Mouse (Mus musculus) intestine, postnatal 0 days (tissue): ENCODE data around the gene Cfap97. TPM values are rescaled to one million over a fixed set of nuclear protein-coding genes. Genes with fewer than 3 reads are reported as not detected.

ENCODE experiments used
- ATAC-seq: fragments of 200-750 bp; cut with Nextera tagmentation; 2 replicates; pipeline ENCODE4 v1.8.0; 2017; ENCODE audit warnings: mild to moderate bottlenecking, moderate TSS enrichment, moderate library complexity
- H3K27ac ChIP-seq: fragments of 300-500 bp; sonication (generic); 2 replicates; pipeline ENCODE4 v1.5.1; 2014; ENCODE audit warnings: mild to moderate bottlenecking, low read depth, low read length, moderate library complexity
- H3K27me3 ChIP-seq: fragments of 300-500 bp; sonication (generic); replicated peaks from 2 replicates; pipeline ENCODE4 v1.6.1; 2014; ENCODE audit warnings: low read length, mixed read lengths; ENCODE audit not compliant: control insufficient read depth, insufficient read depth
- H3K36me3 ChIP-seq: fragments of 300-500 bp; sonication (generic); 2 replicates; pipeline ENCODE4 v1.6.1; 2014; ENCODE audit warnings: mild to moderate bottlenecking, moderate library complexity; ENCODE audit not compliant: control insufficient read depth, insufficient read depth
- H3K4me1 ChIP-seq: fragments of 300-500 bp; sonication (generic); replicated peaks from 2 replicates; pipeline ENCODE4 v1.6.1; 2014; ENCODE audit warnings: antibody characterized with exemption, low read length, mixed read lengths; ENCODE audit not compliant: control insufficient read depth, insufficient read depth
- H3K4me2 ChIP-seq: fragments of 300-500 bp; sonication (generic); replicated peaks from 2 replicates; pipeline ENCODE4 v1.6.1; 2014; ENCODE audit warnings: low read depth, mild to moderate bottlenecking, moderate library complexity
- H3K4me3 ChIP-seq: fragments of 300-500 bp; sonication (generic); 2 replicates; pipeline ENCODE4 v1.5.1; 2014; ENCODE audit warnings: low read depth, low read length
- H3K9ac ChIP-seq: fragments of 300-500 bp; sonication (generic); 2 replicates; pipeline ENCODE4 v1.6.1; 2014; ENCODE audit warnings: mild to moderate bottlenecking, low read depth, low read length
- H3K9me3 ChIP-seq: fragments of 300-500 bp; sonication (generic); 2 replicates; pipeline ENCODE4 v1.6.1; 2016; ENCODE audit warnings: mixed run types; ENCODE audit not compliant: control insufficient read depth
- CTCF ChIP-seq: sonication (generic); IDR thresholded peaks from 2 replicates; pipeline ENCODE4 v1.5.1; 2016; ENCODE audit warnings: low read depth, mild to moderate bottlenecking, control low read depth, antibody characterized with exemption, moderate library complexity
- WGBS: fragments of 180-500 bp; shearing (Covaris S2); extraction: QIAGEN DNeasy Blood & Tissue Kit; methylation state at CpG from one replicate; pipeline ENCODE4 v1.1.7; 2014; 5-methylcytosine and 5-hydroxymethylcytosine counted together
- polyA plus RNA-seq: library from polyadenylated mRNA; unstranded; fragments of >200 nt; fragmentation: Nextera tagmentation; extraction: Ambion mirVana; gene quantifications from 2 replicates; pipeline ENCODE4 v1.2.1, GENCODE M21; 2015

Gene Cfap97
- polyA plus RNA-seq, 1 experiment from 2014 or later, result 15.2 TPM

GRCm38 (mm10) chr8:46185361-46185760 lies 33.8 kb downstream of the Cfap97 start:
- ATAC-seq, result no peak
- H3K4me1 ChIP-seq, result no peaks in the 10 kb centered on the region
- no peak overlapping the region for H3K27ac ChIP-seq
- WGBS, result 9% methylated on average over 2 of the region's 2 CpGs
- peaks cover 3% of the 10 kb centered on the region for H3K36me3 ChIP-seq
- no peak overlapping the region for H3K4me2 ChIP-seq
- peak; percentile 88 for TF ChIP-seq CTCF
- no peaks in the 10 kb centered on the region for H3K27me3 ChIP-seq
- H3K9me3 ChIP-seq, result no peaks in the 10 kb centered on the region
- H3K4me3 ChIP-seq, result no peak overlapping the region
- no peak overlapping the region for H3K9ac ChIP-seq

- no peaks in the 10 kb centered on the region for H3K9me3 ChIP-seq
- TF ChIP-seq CTCF, result no peak
Observed at GRCm38 (mm10) chr8:46193100-46193499, 41.5 kb downstream of the Cfap97 start.

GRCm38 (mm10) chr8:46196877-46197276 lies 45.3 kb downstream of the Cfap97 start:
- no peak for TF ChIP-seq CTCF
- Histone ChIP-seq H3K9ac (no peak overlapping the region), H3K27ac (no peak overlapping the region), H3K4me2 (no peak overlapping the region), H3K4me3 (no peak overlapping the region), H3K27me3 (no peaks in the 10 kb centered on the region), H3K4me1 (no peaks in the 10 kb centered on the region), H3K36me3 (peaks cover 35% of the 10 kb centered on the region), H3K9me3 (no peaks in the 10 kb centered on the region)
- 93% methylated on average over 3 of the region's 3 CpGs for WGBS
- ATAC-seq, result no peak

More at GRCm38 (mm10) chr8:46193100-46193499, 41.5 kb downstream of the Cfap97 start:
- H3K4me2 ChIP-seq, result no peak overlapping the region
- H3K9ac ChIP-seq, result no peak overlapping the region
- no peaks in the 10 kb centered on the region for H3K4me1 ChIP-seq
- H3K36me3 ChIP-seq, result peaks cover 40% of the 10 kb centered on the region
- H3K27me3 ChIP-seq, result no peaks in the 10 kb centered on the region
- ATAC-seq, result no peak
- no peak overlapping the region for H3K4me3 ChIP-seq
- WGBS, result 88% methylated on average over 8 of the region's 8 CpGs
- H3K27ac ChIP-seq, result no peak overlapping the region

GRCm38 (mm10) chr8:46197673-46198072 lies 46.1 kb downstream of the Cfap97 start:
- H3K9ac ChIP-seq, result no peak overlapping the region
- H3K4me1 ChIP-seq, result no peaks in the 10 kb centered on the region
- ATAC-seq, result no peak
- no peak overlapping the region for H3K27ac ChIP-seq
- WGBS, result 86% methylated on average over 5 of the region's 5 CpGs
- peaks cover 28% of the 10 kb centered on the region for H3K36me3 ChIP-seq
- H3K4me3 ChIP-seq, result no peak overlapping the region
- no peak overlapping the region for H3K4me2 ChIP-seq
- TF ChIP-seq CTCF, result no peak
- H3K9me3 ChIP-seq, result no peaks in the 10 kb centered on the region
- H3K27me3 ChIP-seq, result no peaks in the 10 kb centered on the region

- WGBS, result 87% methylated on average over 6 of the region's 6 CpGs
- Histone ChIP-seq H3K9me3 (no peaks in the 10 kb centered on the region), H3K27ac (no peak overlapping the region), H3K4me2 (no peak overlapping the region), H3K4me1 (no peaks in the 10 kb centered on the region), H3K36me3 (peaks cover 10% of the 10 kb centered on the region), H3K4me3 (no peak overlapping the region), H3K9ac (no peak overlapping the region), H3K27me3 (no peaks in the 10 kb centered on the region)
- no peak for ATAC-seq
- TF ChIP-seq CTCF, result peak; percentile 46
Observed at GRCm38 (mm10) chr8:46202350-46202749, 50.8 kb downstream of the Cfap97 start.

GRCm38 (mm10) chr8:46204301-46204700 lies 52.7 kb downstream of the Cfap97 start:
- no peak overlapping the region for H3K4me2 ChIP-seq
- no peak for ATAC-seq
- H3K9me3 ChIP-seq, result no peaks in the 10 kb centered on the region
- no peak overlapping the region for H3K9ac ChIP-seq
- TF ChIP-seq CTCF, result no peak
- peaks cover 21% of the 10 kb centered on the region for H3K36me3 ChIP-seq
- H3K27ac ChIP-seq, result no peak overlapping the region
- H3K4me3 ChIP-seq, result no peak overlapping the region
- no peaks in the 10 kb centered on the region for H3K4me1 ChIP-seq
- WGBS, result 89% methylated on average over 3 of the region's 3 CpGs
- no peaks in the 10 kb centered on the region for H3K27me3 ChIP-seq
